Mouse (Mus musculus) MEL (cell line): ENCODE measurements at regions not wholly inside any gene's neighbourhood (a gene's known extent, or its start where the extent isn't known, plus 50 kb on each side); places are given as distances from the start of the nearest gene placed in this dataset.

Source experiments
- CHD2 ChIP-seq: IDR thresholded peaks from 2 replicates; pipeline ENCODE4 v1.6.1; 2011; ENCODE audit warnings: low read length, improper control_type of control experiment
- CTCF ChIP-seq, 3 experiments: IDR thresholded peaks in 2 of 3; conservative IDR thresholded peaks in 1 of 3; 2 replicates each; pipeline ENCODE4 v1.5.1; 2011 to 2012; ENCODE audit warnings: low read length in 3 of 3, low read depth in 2 of 3, mild to moderate bottlenecking in 2 of 3, improper control_type of control experiment in 1 of 3, inconsistent platforms in 1 of 3, mixed read lengths in 1 of 3, moderate library complexity in 1 of 3; ENCODE audit not compliant: control insufficient read depth in 1 of 3, insufficient read depth in 1 of 3, poor library complexity in 1 of 3, severe bottlenecking in 1 of 3
- EP300 ChIP-seq, 2 experiments: IDR thresholded peaks; 2 replicates each; pipeline ENCODE4 v1.6.1; 2011; ENCODE audit warnings: improper control_type of control experiment in 2 of 2, low read length in 2 of 2, low read depth in 1 of 2, mild to moderate bottlenecking in 1 of 2
- ETS1 ChIP-seq: IDR thresholded peaks from 2 replicates; pipeline ENCODE4 v1.6.1; 2012; ENCODE audit warnings: low read depth, mild to moderate bottlenecking, inconsistent platforms, low read length, improper control_type of control experiment, moderate library complexity
- JUND ChIP-seq: IDR thresholded peaks from 2 replicates; pipeline ENCODE4 v1.6.1; 2011; ENCODE audit warnings: low read depth, mild to moderate bottlenecking, improper control_type of control experiment, low read length
- MAFK ChIP-seq: IDR thresholded peaks from 2 replicates; pipeline ENCODE4 v1.6.1; 2011; ENCODE audit warnings: low read depth, mild to moderate bottlenecking, low read length, improper control_type of control experiment, borderline replicate concordance
- POLR2A ChIP-seq, 2 experiments: IDR thresholded peaks; 2 replicates each; pipeline ENCODE4 v1.6.1; 2011 to 2012; ENCODE audit warnings: low read length in 2 of 2, mild to moderate bottlenecking in 2 of 2, control low read depth in 1 of 2, improper control_type of control experiment in 1 of 2, low read depth in 1 of 2, moderate library complexity in 1 of 2; ENCODE audit not compliant: control insufficient read depth in 1 of 2, insufficient read depth in 1 of 2, poor library complexity in 1 of 2
- POLR2AphosphoS2 ChIP-seq: IDR thresholded peaks from 2 replicates; pipeline ENCODE4 v1.6.1; 2011; ENCODE audit warnings: low read length, improper control_type of control experiment
- TBP ChIP-seq: IDR thresholded peaks from 2 replicates; pipeline ENCODE4 v1.8.0; 2011; ENCODE audit warnings: low read depth, low read length, improper control_type of control experiment
- TCF12 ChIP-seq: IDR thresholded peaks from 2 replicates; pipeline ENCODE4 v1.6.1; 2014; ENCODE audit warnings: low read depth, mild to moderate bottlenecking, inconsistent platforms, low read length, improper control_type of control experiment, moderate library complexity
- UBTF ChIP-seq: IDR thresholded peaks from 2 replicates; pipeline ENCODE4 v1.6.1; 2012; ENCODE audit warnings: low read depth, mild to moderate bottlenecking, inconsistent platforms, low read length, improper control_type of control experiment, moderate library complexity, borderline replicate concordance; ENCODE audit not compliant: insufficient read depth

- TF ChIP-seq POLR2A (IDR thresholded peaks at IDR 0.05; ENCODE audit: control insufficient read depth in 1 of 2, insufficient read depth in 1 of 2, low read depth in 1 of 2, low read length in 2 of 2, poor library complexity in 1 of 2), result no peak
- TF ChIP-seq ETS1, result no peak
- no peak for TF ChIP-seq POLR2AphosphoS2
- no peak for TF ChIP-seq JUND
- TF ChIP-seq EP300 (IDR thresholded peaks at IDR 0.05; ENCODE audit: low read depth in 1 of 2, low read length in 2 of 2), result no peak
- no peak for TF ChIP-seq CHD2
- no peak for TF ChIP-seq TCF12
- TF ChIP-seq UBTF, result no peak
- no peak for TF ChIP-seq CTCF (IDR thresholded peaks at IDR 0.05 in 2 of 3, conservative IDR thresholded peaks at IDR 0.05 in 1 of 3; ENCODE audit: control insufficient read depth in 1 of 3, insufficient read depth in 1 of 3, low read depth in 2 of 3, low read length in 3 of 3, poor library complexity in 1 of 3, severe bottlenecking in 1 of 3)
- no peak for TF ChIP-seq TBP
- TF ChIP-seq MAFK, result no peak
Observed at GRCm38 (mm10) chr15:74379366-74379765, 256.8 kb downstream of the Mroh4 start.
